Mouse (Mus musculus) left cerebral cortex, postnatal 36 days (tissue): Measurements from ENCODE around the gene Hspa1b. TPM values are rescaled to one million over a fixed set of nuclear protein-coding genes. Genes with fewer than 3 reads are reported as not detected.
"Not testable (repeated sequence)": the region's sequence is repeated elsewhere in the genome, so short reads cannot be mapped to it uniquely, and the experiment has no call there.

Source experiments
- DNase-seq, 2 experiments: peaks; one replicate each; pipeline ENCODE4 v3.0.0; 2021 to 2022; ENCODE audit warnings: low spot score in 2 of 2, mixed read lengths in 1 of 2
- intact Hi-C: fragments of 180-260 bp; cut with DNase I; formaldehyde crosslinking; loops from one replicate; pipeline ENCODE4 v1.15.1; 2025
- total RNA-seq, 2 experiments: library from RNA; stranded (reverse); gene quantifications; 2 replicates each; pipeline ENCODE4 v1.2.3; 2021

Gene Hspa1b
- total RNA-seq, 2 experiments from 2014 or later, result 12.9 to 23.4 TPM

GRCm38 (mm10) chr17:34959881-34960515, 960 bp upstream of the Hspa1b start:
- DNase-seq, result no peak
- intact Hi-C loops, result no loop called here

- intact Hi-C loops, DNase-seq: not testable (repeated sequence)
Measured at GRCm38 (mm10) chr17:34958734-34959129, 306 bp downstream of the Hspa1b start.

DNA sequence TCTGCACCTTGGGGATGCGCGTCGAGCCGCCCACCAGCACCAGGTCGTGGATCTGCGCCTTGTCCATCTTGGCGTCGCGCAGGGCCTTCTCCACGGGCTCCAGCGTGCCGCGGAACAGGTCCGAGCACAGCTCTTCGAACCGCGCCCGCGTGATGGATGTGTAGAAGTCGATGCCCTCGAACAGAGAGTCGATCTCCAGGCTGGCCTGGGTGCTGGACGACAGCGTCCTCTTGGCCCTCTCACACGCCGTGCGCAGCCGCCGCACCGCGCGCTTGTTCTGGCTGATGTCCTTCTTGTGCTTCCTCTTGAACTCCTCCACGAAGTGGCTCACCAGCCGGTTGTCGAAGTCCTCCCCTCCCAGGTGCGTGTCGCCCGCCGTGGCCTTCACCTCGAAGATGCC, 1.1 kb downstream of the Hspa1b start:
- DNase-seq, intact Hi-C loops: not testable (repeated sequence)

DNA sequence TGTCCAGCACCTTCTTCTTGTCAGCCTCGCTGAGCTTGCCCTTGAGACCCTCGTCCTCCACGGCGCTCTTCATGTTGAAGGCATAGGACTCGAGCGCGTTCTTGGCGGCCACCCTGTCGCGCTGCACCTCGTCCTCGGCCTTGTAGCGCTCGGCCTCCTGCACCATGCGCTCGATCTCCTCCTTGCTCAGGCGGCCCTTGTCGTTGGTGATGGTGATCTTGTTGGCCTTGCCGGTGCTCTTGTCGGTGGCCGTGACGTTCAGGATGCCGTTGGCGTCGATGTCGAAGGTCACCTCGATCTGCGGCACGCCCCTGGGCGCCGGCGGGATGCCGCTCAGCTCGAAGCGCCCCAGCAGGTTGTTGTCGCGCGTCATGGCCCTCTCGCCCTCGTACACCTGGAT, 1.7 kb downstream of the Hspa1b start:
- intact Hi-C loops, DNase-seq: not testable (repeated sequence)

DNA sequence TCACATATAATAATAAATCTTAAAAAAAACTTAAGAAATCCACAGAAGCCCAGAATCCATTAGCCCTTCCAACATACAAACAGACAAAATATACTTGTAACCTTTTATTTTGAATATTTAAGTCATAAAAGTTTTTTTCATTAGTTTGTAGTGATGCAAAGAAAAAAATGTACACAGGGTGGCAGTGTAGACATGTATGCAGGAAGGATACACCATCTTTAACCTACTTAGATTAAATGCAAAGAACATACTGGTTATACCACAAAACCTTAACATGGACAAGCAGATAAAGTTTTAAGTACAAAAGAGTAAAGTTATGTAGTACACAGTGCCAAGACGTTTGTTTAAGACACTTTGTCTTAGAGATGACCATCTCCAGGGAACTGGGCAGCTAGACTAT, 2.7 kb downstream of the Hspa1b start:
- no peak for DNase-seq
- intact Hi-C loops, result no loop called here

DNA sequence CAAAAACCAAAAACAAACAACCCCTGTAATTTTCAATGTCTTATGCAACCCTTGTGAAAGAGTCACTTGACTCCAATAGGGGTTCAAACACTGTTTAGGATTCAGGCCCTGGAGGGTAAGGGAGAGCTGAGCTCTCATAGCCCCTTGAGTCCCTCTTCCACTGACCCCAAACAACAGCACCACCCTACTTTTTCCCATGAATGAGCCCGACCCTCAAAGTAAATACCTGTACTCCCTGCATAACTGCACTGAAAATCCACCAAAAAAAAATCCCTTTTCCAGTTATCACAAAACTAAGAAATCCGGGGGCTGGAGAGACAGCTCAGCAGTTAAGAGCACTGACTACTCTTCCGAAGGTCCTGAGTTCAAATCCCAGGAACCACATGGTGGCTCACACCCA, 3.2 kb downstream of the Hspa1b start:
- intact Hi-C loops, result no loop called here
- no peak for DNase-seq

DNA sequence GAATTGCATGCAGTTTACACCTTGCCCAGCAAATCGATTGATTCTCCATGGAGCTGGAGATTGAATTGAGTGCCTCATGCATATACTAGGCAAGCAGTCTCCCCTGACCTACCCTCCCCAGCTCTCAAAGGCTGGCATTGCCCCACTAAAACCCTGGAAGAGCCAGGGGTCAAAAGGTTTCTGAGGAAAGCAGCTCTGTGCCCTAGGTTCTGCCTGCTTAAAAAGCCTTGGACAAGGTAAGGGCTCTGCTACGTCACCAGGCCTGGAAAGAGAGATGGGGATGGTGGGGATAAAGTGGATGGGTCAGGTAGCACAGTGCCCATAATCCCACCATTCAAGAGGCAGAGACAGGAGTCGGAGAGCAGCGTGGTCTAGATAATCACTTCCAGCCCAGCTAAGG, 4.2 kb downstream of the Hspa1b start:
- no peak for DNase-seq
- intact Hi-C loops, result loop anchor here (5.0 kb wide), 1 partner anchor 58 kb away; the partner anchor contains the start of genes C2 and Ehmt2

- DNase-seq, result no peak
- intact Hi-C loops, result loop anchor here (5.0 kb wide), 1 partner anchor 57 kb away; the partner anchor contains the start of genes C2 and Ehmt2
Measured at GRCm38 (mm10) chr17:34953904-34954303, 5.1 kb downstream of the Hspa1b start.

DNA sequence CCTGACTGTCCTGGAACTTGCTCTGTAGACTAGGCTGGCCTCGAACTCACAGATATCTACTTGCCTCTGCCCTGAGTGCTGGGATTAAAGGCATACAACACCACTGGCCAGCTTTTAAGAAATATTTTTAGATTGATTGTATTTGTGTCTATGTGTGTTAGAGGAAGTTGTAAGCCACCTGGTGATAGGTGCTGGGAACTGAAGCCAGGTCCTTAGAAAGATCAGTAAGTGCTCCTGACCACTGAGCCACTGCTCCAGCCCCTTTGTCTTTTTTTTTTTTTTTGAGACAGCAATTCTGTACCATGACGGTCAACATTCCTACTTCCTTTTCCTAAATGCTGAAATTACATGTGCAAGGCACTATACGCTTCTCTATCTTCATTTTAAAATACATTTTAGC, 5.8 kb downstream of the Hspa1b start:
- no peak for DNase-seq
- intact Hi-C loops, result loop anchor here (5.0 kb wide), 1 partner anchor 56 kb away; the partner anchor contains the start of genes C2 and Ehmt2

DNA sequence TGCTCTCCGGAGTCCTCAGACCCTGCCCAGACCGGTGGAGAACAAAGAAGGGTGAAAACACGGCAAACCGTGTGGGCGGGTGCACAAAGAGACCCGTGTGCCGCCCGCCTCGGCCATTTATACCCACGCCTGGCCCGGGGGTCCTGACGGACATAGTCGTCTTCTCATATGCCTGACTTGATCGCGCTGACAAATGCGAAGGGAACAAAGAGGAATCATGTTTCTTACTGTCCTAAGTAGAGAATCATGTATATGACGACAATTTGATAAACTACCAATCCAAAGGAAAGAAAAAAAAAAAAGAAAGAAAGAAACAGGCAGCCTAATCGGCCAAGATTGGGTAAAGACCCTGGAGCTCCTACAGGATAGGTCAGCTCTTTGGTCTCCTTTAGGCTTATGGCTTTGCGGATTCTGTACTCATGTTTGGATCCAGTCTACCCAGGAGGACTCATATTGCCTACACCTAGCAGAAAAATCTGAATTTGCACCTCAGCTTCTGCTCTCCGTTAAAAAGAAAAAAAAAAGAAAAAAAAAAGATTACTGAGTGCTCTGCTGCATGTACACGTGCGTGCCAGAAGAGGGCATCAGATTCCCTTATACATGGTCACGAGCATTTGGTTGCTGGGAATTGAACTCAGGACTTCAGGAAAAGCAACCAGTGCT, 6.5 kb downstream of the Hspa1b start:
- intact Hi-C loops, result loop anchor here (1.0 to 5.0 kb wide), 2 partner anchors 29 to 55 kb away; partner anchors contain the start of genes C2, Ehmt2 and Lsm2
- peak; percentile 26 to 79 for DNase-seq

GRCm38 (mm10) chr17:34951636-34952377, 7.2 kb downstream of the Hspa1b start:
- intact Hi-C loops, result loop anchor here (1.0 to 5.0 kb wide), 2 partner anchors 29 to 55 kb away; partner anchors contain the start of genes C2, Ehmt2 and Lsm2
- peak; percentile 55 to 69 for DNase-seq

DNA sequence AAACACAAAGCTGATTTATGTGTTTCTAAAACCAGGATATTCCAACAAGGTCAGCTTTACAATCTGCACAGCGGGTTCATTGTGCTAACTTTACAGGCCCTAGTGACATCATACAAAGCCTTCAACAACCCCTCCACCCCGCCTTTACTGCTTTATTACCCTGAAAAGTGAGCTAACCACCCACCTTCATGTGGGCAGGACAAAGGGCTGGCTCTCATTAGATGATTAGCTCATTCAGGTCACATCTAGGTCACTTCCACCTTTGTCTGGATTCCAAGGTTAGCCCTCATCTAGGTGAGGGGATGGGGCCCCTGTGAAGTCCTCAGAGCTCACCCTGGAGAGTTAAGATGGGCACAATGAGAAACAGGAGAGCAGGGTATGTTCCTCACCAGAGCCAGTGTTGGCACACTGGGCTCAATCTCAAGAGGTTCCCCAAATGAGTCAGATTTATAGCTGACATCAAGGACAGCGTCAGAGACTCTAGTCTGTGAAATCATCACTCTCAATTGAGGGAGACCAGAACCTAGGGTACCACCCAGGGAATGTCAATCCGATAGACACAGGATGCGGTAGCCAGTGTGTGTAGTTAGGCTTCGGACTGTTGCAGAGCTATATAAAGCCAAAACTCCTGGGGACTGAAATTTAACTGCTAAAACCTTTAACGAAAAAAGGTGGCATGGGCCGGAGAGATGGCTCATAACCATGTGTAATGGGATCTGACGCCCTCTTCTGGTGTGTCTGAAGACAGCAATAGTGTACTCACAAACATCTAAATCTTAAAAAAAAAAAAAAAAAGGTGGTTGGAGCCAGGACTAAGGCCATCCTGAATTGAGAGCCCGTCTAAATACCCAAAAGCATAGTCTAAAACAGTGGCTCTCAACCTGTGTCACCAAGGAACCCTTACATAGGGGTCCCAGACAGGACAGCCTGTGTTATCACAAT, 8.3 kb downstream of the Hspa1b start:
- no peak for DNase-seq
- intact Hi-C loops, result loop anchor here (5.0 kb wide), 1 partner anchor 53 kb away; the partner anchor contains the start of genes C2 and Ehmt2

DNA sequence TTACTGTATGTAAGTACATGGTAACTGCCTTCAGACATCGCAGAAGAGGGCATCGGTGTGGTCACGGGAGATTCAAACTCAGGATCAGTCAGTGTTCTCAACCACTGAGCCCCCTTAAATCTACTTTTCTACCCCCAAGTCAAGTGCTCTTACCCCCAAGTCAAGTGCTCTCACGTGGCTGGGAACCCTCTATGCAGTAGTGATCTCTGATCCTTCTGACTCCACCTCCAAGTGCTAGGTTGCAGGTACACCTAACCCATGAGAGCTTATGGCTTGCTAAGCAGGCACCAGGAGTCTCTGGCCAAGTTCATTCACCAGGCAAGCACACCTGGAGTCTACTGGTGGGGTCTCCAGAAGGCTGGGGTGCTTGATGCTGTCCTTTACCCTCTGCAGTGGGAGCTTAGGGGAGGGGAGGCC, 9.5 kb downstream of the Hspa1b start:
- intact Hi-C loops, result no loop called here
- no peak for DNase-seq

- intact Hi-C loops, DNase-seq: not testable (repeated sequence)
Measured at GRCm38 (mm10) chr17:34948721-34949552, 10.1 kb downstream of the Hspa1b start.

GRCm38 (mm10) chr17:34947606-34948005, 11.4 kb downstream of the Hspa1b start:
- intact Hi-C loops, result no loop called here
- no peak for DNase-seq

DNA sequence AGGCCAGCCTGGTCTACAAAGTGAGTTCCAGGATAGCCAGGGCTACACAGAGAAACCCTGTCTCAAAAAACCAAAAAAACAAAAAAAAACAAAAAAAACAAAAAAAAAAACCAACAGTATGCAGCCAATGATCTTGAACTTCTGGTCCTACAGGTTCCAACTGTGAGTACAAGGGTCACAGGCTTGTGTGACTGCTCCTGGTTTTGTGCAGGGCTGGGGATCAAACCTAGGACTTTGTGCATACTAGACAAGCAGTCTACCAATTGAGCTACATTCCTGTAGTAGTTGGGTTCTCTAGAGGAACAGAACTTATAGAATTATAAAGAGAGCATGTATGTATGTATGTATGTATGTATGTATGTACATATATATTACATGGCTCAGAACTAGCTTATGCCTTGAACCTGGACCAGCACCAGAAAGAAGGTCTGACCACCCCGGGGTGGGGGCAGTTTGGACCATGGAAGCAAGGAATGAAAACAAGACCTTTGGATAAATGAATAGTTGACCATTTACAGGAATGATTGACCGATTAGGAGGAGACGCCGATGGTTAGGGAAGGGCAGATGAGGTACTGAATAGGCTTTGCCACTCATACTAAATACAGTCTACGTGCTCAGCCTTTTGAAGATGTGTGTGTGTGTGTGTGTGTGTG, 12.4 kb downstream of the Hspa1b start:
- DNase-seq, result no peak
- intact Hi-C loops, result no loop called here

DNA sequence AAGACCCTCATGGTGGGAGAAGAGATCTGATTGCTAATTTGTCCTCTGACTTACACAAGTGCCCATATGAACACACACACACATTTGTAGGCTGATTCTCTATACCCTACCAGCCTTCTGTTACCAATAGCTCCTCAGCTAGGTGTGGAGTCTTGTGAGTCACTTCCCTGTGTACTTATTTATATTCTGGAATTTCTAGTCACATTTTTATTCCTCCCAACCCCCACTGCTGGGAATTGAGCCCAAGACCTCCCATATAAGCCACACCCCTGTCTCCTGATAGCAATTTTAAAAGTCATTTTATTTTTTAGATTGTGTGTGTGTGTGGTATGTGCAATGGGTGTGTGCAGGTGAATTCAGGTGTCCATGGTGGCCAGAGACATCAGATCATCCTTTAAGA, 14.7 kb downstream of the Hspa1b start:
- no peak for DNase-seq
- intact Hi-C loops, result no loop called here
